Mouse (Mus musculus) right cerebral cortex, adult 18-20 months (tissue): Measurements from ENCODE around the gene Btbd16.

Experiments
- DNase-seq: peaks from one replicate; pipeline ENCODE4 v3.0.0; 2022; ENCODE audit warnings: mixed read lengths

Btbd16 gene

DNA sequence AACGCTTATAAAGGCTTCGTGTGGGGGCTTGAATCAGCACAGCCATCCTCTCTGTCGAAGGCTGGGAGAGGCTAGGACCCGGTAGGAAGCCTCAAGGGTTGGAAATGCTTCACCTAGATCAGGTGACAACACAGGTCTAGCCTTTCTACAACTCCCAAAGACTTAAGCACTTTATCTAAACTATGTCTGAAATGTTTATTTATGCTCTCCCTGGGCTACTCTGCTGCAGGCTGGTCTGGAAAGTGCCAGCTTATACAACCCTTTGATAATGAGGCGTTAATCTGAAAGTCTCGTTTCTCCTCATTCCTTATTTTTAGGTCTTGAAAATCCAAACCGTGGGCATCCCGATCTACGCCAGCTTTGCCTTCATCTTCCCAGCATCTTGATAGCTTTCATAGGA is 50.1 kb downstream of the Btbd16 start:
- DNase-seq = no peak

DNA sequence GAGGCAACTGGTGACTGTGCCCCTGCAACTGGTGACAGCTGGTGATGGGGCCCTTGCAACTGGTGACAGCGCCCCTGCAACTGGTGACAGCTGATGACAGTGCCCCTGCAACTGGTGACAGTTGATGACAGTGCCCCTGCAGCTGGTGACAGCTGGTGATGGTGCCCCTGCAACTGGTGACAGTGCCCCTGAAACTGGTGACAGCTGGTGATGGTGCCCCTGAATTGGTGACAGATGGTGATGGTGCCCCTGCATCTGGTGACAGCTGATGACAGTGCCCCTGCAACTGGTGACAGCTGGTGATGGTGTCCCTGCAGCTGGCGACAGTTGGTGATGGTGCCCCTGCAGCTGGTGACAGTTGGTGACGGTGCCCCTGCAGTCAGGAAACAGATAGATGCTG is 52.5 kb downstream of the Btbd16 start:
- DNase-seq = no peak

DNA sequence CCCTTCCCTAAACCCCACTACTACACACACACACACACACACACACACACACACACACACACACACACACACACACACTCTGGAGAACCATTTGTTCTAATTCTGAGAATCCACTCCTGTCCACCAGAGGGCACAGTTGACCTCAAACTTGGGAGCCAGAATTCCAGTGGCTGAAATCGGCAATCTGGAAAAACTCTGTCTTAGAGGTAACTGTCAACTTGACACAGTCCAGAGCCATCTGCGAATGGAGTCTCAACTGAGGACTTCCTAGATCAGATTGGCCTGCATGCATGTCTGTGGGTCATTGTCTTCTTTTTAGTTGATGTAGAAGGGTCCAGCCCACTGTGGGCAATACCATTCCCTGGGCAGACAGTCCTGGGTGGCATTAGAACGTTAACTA is 53.6 kb downstream of the Btbd16 start:
- peak; percentile 48 for DNase-seq

DNA sequence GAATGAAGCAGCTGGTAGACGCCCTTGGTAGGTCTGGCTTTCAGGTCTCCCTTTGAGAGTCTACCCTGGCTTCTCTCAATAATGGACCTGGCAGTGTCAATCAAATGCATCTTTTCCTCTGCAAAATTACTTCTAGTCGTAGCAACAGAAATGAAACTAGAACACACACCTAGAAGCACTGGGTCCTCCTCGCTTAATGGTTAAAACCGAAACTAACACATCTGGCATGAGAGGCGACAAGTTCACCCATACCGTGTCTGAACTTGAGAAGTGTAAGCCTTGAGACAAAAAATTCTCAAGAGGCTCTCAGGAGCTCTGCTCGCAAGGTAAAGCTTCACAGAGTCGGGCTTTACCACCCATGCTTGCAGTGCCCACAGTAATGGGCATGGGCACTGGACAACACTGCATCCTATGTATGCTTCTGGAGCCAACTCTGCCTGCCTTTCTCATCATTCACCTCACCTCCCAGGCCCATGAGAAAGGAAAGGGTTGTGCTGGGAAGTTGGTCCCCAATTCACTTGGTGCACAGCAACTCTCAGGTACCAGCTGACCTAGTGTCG is 54.1 kb downstream of the Btbd16 start:
- no peak for DNase-seq

DNA sequence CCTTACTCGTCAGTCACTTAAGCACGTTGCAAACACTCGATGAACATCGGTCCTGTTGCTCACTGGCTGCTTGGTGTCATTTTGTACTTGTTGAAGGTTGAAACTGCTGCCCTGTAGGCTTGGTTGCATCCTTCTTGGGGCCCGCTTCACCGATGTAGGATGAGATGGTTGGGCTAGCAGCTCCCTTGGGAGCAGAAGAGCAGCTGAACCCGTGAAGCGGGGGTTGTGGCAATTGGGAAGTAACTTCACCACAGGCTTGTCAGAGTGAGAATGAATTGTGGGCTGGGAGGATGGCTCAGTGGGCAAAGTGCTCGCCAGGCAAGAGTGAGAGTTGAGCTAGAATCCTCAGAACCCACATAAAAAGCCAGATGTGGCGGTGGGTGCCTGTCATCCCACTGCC is 54.6 kb downstream of the Btbd16 start:
- no peak for DNase-seq

DNA sequence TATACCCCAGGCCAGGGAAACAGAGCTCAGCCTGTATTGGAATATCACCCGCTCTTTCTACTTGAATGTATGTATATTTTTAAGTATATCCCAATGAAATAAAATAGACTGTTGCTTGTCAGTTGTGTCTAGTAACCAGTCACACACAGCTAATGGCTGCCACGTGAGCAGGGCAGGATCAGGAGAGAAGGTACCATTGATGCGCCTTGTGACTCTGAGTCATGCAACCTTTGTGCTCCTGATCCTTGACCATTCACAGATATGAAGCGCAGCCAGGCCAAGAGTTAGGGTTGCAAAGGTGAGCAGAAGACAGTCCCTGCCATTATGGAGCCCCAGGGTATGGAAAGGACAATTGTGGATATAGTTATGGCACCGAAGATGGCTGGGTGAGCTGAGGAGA is 57.7 kb downstream of the Btbd16 start:
- no peak for DNase-seq

DNA sequence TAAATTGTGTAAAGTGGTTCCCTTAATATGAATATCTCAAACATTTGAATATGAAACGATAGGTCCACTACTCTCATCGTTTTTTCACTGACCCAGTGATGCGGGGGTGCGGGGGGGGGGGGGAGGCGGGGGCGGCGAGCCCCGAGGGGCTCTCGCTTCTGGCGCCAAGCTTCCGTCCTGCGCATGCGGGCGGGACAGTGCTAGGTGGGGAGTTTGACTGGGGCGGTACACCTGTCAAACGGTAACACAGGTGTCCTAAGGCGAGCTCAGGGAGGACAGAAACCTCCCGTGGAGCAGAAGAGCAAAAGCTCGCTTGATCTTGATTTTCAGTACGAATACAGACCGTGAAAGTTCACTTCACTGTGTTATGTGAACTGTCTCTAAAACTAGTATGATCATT is 60.4 kb downstream of the Btbd16 start:
- no peak for DNase-seq

DNA sequence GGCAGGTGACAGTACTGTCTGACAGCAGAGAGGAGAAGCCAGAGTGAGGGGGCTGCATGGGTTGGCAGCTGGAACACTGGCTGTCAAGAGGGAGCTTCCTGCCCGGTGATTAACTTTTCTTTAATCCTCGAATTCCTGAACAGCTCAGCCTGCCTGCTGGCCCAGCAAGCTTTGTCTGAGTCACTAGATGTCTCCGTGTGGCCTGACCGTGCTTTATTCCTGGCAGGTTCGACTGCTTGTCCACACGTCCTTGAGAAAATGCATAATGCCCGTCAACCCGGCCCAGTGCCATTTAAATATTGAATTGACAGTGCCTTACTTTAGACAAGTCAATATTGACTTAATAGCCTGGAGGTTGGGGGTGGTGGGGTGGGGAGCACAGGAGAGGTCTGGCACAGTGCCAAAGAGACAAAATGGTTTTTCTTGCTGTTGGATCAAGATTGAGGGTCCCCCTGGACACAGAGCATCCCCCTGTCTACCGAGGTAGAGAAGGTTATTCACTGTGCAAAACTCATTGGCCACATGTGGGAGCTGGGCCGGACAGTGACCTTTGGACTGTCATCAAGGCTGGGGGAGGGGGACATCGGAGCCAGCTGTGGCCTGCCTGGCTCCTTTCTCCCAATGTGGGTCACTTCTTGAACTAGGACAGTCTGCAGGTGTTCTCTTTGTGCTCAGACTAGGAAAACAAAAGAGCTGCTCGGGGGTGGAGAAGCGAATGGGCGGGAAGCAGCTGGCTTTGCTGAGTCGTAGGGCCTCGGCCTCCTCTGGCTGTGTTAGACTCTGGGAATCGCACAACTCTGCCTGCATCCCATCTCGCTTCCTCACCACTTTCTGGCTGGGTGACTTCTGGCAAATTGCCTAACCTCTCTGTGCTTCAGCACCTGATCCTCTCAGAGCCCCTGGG is 61.3 kb downstream of the Btbd16 start:
- DNase-seq = peak; percentile 18

DNA sequence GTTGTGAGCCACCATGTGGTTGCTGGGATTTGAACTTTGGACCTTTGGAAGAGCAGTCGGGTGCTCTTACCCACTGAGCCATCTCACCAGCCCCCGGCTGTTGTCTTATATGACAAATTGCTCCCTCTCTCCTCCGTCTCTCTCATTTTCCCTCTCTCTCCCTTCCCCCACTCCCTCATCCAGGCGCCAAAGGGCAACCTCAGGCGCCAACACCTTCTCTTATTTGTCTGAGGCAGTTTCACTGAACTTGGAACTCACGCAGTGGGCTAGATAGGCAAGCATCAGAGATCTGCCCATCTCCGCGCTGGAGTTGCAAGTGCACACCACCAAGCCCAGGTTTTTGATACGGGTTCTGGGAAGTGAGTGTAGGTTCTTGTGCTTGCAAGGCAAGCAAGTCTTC is 62.2 kb downstream of the Btbd16 start:
- no peak for DNase-seq

DNA sequence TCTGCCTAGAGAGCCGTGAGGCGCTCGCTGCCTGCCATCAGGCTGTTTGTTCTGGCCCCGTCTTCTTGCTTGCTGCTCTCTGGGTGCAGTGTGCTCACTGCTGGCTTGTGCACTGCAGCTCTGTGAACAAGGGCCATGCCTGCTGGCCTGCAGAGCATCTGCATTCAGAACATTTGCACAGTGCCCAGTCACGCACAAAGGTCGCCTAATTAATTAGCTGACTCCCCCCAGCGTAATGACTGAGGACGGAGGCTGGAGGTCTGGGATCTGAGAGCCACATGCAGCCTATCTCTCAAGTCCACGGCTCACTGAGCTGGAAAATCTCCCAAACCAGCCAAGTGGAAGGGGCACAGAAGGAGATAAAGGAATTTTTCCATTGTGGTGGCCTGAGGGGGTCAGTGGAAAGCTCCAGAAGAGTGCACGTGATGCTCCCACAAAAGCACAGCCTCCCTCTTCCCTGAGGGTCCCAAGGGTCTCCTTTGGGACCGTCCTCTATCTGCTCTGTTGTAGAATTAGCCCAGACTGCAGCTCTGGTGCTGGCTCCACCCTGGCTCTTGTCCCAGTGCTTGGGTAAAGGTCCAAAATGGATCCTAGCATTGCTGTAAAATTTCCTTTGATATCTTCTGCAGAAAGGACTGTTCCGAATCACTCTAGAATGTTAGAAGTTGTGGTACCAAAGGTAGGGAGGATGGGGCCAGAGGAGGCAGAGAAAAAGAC is 64.2 kb downstream of the Btbd16 start:
- peak; percentile 22 for DNase-seq

DNA sequence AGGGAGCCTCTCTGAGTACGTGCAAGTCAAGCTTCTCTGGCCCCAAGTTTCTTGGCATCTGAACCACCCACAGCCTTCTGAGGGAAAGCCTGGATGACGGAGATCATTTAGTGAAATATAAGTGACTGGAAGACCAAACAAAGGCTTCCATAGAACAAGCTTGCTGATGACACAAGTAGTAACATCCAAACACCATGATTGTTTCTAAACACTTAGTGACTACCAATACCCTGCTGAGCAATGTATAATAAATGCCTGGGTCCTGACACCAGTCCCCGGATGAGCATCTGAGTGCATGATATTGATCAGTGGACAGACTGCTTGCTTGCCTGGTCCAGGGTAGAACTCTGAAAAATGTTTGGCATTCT is 64.8 kb downstream of the Btbd16 start:
- DNase-seq = no peak

DNA sequence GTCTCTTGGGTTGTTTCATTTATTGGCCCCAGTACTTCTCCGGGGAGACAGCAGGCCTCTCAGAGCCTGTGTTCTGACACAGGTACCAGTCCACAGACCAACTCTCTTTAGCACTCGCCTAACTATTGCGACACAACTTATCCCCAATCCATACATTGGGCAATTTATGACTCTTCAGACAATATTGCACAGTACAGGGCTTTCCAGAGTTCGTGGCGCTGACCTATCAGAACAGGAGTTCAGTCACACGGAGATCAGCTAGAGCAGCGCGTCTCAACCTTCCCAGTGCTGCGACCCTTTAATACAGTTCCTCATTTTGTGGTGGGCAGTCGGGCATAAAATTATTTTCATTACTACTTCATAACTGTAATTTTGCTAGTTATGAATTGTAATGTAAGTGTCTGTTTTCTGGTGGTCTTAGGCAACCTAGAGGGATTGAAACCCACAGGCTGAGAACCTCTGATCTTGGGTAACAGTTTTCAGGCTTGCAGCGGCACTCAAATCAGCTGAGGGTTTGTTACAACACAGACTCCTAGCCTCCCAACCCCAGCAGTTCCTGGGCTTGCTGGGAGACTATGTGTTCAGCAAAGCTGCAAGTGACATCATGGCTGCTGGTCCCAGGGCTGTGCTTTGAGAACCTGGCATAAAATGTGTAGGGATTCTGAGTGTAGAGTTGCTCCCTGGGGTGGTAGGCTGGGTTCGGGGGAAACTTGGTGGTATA is 65.7 kb downstream of the Btbd16 start:
- DNase-seq = no peak

DNA sequence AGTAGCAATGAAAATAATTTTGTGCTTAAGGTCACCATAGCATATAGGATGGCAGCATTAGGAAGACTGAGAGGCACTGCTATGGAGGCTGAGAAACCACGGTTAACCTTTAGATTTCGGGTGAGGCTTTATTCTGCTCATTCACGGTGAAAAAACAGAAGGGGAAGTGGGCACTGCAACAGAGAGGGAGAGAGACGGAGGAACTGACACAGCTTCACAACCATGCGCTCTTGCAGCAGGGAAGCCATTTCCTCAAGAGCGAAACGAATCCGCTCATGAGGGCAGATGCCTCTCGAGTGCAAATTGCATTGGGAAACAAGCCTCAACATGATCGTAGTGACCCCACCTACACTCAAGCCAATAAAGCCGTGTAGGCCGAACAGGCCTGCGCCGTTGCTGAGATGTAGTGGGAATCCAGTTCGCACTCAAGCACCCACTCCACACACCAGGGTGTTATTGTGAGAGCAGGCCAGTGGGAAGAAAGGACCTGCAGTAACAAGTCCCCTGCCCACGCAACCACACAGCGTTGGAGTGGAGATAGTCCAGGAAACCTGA is 73.4 kb downstream of the Btbd16 start:
- DNase-seq = no peak

DNA sequence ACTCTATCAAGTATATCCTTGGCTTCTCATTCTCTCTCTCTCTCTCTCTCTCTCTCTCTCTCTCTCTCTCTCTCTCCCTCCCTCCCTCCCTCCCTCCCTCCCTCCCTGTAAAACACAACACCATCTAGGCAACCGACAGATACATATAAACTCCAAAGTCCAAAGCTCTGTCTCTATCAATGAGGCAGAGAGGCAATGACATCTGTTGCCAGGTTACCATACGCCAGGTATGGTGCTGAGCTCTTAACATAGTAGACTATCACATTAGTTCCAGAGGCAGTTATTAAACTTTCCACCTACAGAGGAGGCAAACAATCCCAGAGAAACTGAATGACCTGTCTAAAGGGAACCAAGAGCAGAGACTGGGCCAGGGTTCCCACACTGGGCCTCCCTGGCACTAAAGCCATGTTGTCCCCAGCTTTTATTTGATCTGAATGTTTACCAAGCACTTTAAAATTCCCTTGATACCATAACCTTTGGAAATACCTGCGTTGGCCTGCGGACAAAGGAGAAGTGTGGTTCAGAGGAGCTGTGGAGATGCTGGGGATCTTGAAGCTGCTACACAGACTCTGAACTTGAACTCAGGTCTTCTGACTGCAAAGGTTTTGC is 80.9 kb downstream of the Btbd16 start:
- no peak for DNase-seq

DNA sequence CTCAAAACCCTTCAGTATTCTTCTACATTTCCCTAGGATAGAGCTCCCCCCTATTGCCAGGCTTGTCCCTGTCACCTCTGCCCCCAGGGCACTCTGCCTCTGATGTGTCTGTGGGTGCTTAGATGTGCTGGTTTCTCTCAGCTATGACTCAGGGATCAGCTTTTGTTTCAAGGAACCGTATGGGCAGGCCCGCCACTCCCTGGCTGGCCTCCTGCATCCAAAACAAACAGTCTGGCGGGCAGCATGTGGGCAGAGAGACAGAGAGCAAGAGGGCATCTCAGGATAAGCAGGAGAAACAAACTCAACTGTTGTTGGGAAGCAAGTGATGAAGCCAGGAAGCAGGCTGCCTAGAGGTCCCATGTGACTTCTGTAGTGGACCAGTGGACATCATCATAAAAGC is 81.8 kb downstream of the Btbd16 start:
- DNase-seq = no peak

DNA sequence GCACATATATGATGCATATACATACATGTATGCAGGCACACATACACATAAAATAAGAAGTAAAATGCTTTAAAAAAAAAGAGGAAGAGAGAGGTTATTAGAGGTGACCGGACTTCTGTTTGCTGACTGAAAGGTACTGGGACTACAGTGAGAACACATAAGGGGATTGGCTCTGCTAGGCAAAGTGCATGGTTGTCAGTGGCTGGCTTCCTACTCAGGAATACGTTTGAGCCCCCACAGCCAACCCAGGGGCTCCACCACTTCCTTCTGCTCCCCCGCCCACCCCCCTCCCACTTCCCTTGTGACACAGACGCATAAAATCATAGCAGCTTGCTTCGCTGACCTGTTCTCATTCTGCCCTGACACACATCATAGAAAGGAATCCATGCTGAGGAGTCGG is 84.1 kb downstream of the Btbd16 start:
- no peak for DNase-seq

DNA sequence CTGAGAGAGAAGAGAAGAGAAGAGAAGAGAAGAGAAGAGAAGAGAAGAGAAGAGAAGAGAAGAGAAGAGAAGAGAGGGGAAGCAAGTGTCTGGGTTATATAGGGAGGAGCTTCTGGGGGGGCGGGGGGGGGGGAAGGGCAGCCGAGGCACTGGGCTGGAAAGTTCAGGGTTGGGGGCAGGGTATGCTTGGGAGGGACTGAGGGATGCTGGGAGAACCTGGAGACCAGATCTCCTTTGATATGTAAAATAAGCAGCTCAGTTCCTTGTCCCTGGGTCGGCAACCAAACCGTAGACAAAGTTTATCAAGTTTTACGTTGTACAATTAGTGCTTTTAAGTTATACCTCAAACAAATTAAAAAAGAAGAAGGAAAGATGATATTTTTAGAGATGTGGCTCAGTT is 86.1 kb downstream of the Btbd16 start:
- no peak for DNase-seq

DNA sequence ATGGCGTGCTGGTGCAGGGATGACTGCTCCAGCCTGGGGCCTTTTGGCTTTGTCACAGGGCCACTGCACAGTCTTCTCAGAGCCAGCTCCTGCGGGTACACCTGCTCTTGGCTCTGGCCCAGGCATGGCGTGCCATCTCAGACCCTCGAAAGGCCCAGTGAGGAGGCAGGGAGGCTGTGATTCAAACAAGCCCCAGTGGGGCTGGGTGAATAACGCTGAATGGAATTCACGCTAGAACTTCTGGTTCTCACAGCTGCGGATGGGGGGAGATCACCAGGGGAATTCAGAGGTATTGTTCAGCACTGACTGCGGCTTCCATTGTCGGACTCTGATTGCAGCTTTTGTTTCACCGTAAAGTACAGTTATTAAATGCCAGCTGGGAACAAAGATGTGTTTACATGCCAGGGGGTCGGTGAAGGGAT is 86.9 kb downstream of the Btbd16 start:
- DNase-seq = no peak

DNA sequence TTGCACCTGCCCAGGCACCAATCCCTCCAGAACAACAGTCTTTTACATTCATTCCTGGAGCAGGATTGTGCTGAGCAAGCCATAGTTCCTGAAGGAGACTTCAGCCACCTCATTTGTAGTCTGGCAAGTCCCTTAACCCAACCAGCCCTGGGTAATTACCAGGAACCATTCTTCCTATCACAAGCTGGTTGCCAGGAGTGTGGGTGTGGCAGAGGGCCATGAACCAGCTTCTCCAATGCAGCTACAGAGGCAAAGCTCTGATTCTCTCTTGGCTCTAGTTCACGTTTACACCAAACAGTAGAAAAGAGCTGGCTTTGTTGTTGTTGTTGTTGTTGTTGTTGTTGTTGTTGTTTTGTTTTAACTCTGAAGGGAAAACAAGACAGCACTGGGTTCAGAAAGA is 88.6 kb downstream of the Btbd16 start:
- peak; percentile 28 for DNase-seq

DNA sequence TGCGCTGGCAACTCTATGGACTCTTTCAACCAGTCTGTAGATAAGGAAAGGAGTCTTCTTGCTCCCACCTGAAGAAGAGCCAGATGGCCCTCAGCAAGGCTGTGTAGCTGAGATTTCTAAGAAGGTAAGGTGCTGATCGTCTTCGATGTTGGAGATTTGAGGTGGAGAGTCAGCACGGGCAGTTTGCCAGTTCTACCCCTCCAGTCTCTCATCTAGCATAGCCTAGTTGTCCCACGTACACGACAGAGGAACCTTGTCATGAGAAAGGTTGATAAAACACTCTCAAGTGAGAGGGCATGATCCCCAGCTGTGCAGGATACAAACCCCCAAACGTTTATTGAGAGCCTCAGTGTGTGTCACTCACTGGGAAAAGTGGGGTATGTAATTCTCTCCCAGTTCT is 90.8 kb downstream of the Btbd16 start:
- no peak for DNase-seq

DNA sequence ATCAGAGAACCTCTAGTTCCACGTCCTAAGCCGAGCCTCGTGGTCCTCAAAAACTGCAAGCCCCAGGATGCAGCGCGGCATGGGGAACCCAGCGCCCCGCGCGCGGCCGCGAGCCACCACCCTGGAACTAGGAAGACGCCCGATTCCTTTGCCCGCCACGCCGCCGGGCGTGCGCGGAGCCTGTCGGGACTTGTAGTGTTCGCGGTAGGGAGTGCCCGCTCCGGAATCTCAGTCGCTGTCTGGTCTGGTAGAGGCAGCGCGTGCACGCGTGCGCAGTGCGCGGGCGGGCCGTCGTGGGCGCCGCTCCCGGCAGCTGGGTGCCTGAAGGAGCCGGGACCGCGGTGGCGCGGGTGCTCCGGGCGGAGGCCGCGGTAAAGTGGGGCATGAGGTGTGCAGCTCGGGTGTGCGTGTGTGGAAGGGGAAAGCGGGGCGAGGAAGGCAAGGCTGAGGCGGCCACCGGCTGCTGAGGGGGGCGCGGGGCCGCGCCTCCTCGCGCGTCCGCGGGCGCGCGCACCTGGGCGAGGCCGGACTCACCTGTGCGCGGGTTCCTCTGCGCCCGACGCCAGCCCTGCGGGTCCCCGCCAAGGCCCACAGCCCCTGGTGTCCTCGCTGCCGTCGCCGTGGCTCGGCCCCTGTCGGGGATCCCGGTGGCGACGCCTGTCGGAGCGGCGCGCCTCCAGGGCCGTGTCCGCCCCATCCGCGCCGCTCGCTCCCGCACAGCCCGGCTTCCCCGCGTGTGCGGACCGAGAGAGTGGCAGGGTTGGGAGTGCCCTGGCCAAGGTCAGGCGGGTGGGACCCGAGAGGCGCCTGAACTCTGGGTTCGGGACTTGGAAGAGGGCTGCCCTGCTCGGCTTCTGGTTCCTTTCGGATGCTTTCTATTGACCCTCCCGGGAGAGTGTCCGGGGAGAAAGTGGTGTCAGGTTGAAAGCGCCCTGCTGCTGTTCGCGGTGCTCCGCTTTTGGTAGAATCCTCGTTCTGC is 92.0 kb downstream of the Btbd16 start, which contains the start of gene Plekha1:
Gene Plekha1 (plus strand): TSS at position 144 of the 979 bp plus-strand sequence.
- peak; percentile 99 for DNase-seq
